Mouse (Mus musculus): Measurements from ENCODE around the gene Gstcd.

DNA sequence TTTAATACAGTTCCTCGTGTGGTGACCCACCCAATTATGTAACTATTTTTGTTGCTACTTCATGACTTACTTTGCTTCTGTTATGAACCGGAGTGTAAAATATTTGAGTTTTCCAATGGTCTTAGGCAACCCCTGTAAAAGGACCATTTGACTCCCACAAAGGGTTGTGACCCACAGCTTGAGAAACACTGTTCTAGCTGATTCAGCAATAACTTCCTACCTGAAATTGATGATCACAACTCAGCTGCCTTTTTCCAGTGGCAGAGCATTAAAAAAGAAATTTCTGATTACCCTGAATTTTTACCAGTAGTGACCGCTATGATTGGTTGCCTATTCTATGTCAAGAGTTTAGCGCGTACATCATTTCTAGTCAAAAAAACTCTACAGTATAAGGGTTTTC, 39.5 kb upstream of the Gstcd start:
- TF ChIP-seq CTCF (IDR thresholded peaks at IDR 0.05; ENCODE audit: extremely low read depth, insufficient read depth, low read length) (no peak), POLR2A (IDR thresholded peaks at IDR 0.05; ENCODE audit: extremely low read depth, insufficient read depth, low read length) (no peak)

Data from cortical plate, adult 2 months (tissue).